Mouse (Mus musculus) neural tube, embryonic 10.5 days (tissue): ENCODE data around the gene Arhgap19.
A peak's percentile ranks its signal among the peaks of the same experiment; 100 is the strongest.

Experiments
- DNase-seq: peaks from one replicate; pipeline ENCODE4 v3.0.0-alpha.2; 2017; ENCODE audit warnings: low spot score; ENCODE audit errors: extremely low spot score

Arhgap19 gene

GRCm38 (mm10) chr19:41831718-41832391 lies 30.0 kb upstream of the Arhgap19 start:
- peak; percentile 36 for DNase-seq

DNA sequence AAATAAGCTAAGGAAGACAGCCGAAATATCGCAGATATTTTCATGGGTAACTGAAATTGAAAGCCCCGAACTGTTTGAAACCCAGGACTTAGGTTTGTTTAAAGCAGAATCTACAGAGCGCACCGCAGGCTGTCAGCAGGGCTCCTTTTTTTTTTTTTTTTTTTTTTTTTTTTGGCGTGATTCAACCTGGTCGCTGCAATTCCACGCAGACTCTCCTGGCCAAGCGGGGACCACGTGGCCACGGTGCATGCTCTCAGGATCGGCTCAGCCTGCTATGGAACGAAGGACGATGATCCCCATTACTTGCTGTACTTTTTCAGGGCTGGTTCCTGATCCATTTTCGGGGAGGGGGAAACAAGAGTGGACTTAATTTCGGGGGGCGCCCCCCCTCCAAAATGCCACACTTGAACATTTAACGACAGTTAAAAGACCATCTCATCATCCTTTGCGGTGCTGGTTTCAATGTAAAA lies 29.3 kb upstream of the Arhgap19 start:
- peak; percentile 46 for DNase-seq

DNA sequence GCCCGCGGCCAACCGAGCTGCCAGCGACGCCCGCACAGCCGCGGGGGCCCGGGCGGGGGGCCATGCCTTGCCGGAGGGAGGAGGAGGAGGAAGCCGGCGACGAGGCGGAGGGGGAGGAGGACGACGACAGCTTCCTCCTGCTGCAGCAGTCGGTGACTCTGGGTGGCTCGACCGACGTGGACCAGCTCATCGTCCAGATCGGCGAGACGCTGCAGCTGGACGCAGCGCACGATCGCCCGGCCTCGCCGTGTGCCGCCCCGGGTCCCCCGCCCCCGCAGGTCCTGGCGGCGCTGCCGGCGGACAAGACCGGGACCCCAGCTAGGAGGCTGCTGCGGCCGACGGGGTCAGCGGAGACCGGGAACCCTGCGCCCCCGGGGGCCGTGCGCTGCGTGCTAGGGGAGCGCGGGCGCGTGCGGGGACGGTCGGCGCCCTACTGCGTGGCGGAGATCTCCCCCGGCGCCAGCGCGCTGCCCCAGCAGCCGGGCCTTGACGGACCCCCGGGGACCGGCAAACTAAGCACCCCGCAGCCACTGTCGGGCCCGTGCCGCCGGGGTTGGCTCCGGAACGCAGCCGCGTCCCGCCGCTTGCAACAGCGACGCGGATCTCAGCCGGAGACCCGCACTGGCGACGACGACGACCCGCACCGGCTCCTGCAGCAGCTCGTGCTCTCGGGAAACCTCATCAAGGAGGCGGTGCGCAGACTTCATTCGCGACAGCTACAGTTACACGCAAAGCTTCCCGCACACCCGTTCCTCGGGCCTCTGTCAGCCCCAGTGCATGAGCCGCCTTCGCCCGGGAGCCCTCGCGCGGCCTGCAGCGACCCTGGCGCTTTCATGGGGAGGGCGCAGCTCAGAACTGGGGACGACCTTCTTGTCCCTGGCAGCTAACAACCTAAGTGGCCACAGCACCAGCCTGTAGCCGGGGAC lies 28.5 kb upstream of the Arhgap19 start:
- DNase-seq, result peak; percentile 85

DNA sequence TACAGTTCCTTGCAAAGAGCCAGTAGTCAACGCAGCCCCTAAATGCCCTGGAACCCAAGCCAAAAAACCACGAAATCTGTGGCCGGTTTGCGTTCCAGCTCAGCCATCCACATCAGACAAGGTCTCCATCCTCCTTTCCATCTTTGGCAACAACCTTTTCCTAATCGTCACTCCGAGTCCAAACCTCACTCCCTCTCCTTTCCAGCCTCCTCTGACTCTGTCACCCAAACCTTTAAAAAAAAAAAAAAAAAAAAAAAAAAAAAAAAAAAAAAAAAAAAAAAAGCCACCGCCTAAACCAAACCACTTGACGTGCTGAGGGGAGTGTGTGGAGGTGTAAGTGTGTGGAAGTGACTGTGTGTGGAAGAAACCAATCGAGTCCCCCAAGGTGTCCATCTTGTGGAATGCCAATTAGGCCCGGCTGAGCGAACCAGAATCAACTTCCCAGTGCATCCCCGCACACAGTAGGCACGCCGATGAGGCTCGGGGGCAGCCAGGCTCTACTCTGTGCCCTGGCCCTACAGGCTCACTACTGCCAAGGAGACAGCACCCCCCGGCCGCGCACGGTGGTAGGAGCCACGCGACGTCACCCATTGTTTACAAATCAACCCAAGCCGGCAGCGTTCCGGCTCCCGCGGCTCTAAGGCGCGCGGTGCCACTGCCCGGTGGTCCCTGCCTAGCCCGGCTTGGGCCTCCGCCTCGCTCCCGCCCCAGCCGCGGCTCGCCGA lies 27.7 kb upstream of the Arhgap19 start, which contains the start of gene Frat1:
Gene Frat1, plus strand, starts transcription at position 590 of the 725 bp plus-strand sequence.
- peak; percentile 96 for DNase-seq

DNA sequence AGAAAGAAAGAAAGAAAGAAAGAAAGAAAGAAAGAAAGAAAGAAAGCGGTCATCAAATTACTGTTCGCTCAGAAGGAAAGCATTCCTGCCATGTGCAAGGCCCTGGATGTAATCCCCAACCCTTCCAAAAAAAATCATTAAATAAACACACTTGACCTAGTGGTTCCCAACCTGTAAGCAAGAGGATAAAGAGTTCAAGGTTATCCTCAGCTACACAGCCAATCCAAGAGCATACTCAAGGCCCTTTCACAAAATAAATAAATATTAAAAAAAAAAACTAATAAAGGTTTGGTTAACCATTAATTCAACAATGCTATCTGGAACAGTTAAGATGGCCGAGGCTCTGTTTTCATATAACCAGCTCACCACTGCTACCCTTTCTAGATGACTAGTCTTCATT lies 27.1 kb upstream of the Arhgap19 start:
- no peak for DNase-seq

- DNase-seq, result no peak
Measured at GRCm38 (mm10) chr19:41826529-41826928, 24.7 kb upstream of the Arhgap19 start.

DNA sequence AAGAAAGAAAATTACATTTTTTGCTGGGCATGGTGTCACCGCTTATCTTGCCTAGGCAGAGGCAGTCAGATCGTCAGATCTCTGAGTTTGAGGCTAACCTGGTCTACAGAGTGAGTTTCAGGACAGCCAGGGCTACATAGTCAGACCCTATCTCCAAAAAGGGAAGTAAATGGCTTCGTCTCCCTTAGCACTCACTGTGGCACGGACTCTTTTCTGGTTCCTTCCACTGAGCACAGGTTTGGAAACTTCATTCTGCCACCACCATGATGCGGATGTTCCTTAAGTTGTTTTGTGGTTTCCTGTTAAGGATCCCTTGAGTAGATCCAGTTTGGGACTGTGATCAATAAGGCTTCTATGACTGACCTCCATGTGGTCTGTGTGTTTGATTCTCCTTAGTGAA lies 23.1 kb upstream of the Arhgap19 start:
- no peak for DNase-seq

DNA sequence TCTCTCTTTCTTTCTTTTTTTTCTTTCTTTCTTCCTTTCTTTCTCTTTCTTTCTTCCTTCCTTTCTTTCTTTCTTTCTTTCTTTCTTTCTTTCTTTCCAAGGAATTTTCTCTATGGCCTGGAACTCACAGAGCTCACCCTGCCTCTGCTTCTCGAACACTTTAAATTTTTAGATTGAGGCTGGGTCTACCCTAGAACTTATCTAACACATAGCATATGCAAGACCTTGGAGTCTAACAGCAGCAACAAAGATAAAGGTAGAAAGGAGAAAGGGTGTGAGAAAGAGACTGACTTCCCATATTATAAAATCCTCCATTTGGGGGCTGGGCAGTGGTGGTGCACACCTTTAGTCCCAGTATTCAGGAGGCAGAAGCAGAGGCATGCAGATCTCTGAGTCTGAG lies 20.7 kb upstream of the Arhgap19 start:
- no peak for DNase-seq

- DNase-seq, result no peak
Measured at GRCm38 (mm10) chr19:41821436-41821835, 19.6 kb upstream of the Arhgap19 start.

DNA sequence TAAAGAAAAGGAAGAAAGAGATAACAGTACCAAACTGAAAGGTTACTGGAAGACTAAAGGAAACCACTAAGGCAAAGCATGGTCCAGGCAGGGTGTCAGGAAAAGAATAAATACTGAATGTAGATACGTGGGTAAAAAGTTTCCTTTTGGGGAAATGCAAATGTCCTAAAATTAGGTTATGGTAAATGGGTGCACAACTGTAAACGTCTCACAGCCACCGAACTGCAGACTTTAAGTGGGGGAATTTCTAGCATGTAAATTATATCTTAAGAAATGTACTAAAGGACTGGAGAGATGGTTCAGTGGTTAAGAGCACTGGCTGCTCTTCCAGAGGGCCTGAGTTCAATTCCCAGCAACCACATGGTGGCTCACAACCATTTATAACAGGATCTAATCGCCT lies 16.9 kb upstream of the Arhgap19 start:
- no peak for DNase-seq

DNA sequence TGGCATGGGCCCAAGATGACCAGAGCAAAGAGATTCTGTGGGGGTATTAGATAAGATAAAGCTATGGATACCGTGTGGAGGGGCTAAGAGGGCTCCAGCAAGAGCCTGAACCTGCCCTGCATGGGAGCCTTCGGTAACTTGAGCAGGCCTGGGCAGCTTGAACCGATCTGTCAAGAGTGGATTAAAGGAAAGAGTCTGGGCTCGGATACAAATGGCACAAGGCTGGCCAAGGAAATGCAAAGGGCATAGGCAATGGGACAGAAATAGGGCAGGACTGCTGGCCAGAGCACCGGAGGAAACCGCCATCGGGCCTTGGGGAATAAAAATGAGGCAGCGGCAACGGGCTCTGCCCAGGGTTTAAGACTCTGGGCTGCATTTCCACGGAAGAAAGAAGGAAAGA lies 15.5 kb upstream of the Arhgap19 start:
- no peak for DNase-seq

- DNase-seq, result no peak
Measured at GRCm38 (mm10) chr19:41816915-41817314, 15.1 kb upstream of the Arhgap19 start.

DNA sequence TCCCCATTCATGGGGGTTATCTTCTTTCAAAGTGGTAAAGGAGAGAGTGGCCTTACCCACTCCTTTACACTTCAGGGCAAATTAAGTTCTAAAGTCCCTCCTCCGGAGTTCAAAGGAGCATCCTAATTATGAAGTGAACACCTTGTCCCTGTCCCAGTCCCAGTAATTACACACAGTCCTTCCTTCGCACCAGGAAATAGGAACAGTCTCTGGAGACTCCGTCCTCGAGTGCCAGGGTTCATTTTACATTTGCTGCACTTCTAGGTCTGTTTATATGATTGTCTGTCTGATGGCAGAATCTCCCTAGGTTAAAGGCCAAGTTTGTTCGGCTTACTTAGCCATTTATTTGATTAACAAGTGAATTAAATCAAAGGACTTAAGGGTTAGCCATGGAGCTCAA lies 14.6 kb upstream of the Arhgap19 start:
- DNase-seq, result no peak

DNA sequence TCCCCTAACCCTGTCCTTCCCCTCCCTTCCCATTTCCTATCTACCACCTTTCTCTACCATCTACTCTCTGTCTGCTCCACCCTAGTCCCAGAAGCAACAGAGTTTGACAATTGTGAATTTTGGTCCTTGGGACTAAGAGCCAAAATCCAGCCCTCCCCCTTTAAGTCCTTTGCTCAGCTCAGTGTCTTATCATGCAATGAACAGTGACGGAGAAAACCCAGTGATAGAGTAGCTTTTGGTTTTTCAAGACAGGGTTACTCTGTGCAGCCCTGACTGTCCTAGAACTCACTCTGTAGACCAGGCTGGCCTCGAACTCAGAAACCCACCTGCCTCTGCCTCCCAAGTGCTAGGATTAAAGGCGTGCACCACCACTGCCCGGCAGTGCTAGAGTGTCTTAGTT lies 11.5 kb upstream of the Arhgap19 start:
- DNase-seq, result no peak

DNA sequence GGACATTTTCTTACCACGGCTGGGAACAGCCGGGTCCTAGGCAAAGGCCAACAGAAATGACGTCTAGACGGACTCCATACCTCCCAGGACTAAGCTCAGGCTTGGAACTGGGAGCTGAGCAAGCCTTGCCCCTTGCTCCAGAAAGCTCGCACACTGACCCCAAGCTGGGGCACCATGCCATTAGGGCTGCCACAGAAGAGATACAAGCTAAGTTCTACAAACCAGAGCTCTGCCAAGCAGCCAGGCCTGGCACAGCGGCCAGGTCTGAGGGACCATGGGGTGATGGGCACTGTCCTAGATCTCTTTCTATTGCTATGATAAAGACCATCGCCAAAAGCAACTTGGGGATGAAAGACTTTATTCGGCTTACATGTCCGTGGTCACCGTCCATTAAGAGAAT lies 10.7 kb upstream of the Arhgap19 start:
- no peak for DNase-seq

- no peak for DNase-seq
Measured at GRCm38 (mm10) chr19:41810074-41810473, 8.2 kb upstream of the Arhgap19 start.

GRCm38 (mm10) chr19:41808104-41808634 lies 6.3 kb upstream of the Arhgap19 start:
- DNase-seq, result no peak

DNA sequence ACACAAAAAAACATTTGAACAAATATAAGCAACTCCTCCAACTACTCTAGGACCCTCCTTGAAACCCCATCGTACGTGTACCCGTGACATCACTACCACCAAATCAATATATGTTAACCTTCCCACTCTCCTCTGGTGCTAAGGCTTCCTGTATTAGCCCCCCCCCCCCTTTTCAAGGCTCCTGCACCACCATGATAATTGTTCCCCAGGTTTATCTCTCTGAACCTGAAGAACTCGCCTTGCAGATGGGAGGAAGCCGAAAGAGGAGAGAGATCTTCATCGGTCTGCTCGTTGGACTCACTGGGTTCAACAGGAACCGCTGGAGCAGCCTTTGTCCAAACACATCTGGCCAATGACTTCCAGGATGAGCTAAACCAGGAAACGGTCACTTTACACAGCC lies 5.7 kb upstream of the Arhgap19 start:
- DNase-seq, result no peak

- no peak for DNase-seq
Measured at GRCm38 (mm10) chr19:41805831-41806230, 4.0 kb upstream of the Arhgap19 start.

DNA sequence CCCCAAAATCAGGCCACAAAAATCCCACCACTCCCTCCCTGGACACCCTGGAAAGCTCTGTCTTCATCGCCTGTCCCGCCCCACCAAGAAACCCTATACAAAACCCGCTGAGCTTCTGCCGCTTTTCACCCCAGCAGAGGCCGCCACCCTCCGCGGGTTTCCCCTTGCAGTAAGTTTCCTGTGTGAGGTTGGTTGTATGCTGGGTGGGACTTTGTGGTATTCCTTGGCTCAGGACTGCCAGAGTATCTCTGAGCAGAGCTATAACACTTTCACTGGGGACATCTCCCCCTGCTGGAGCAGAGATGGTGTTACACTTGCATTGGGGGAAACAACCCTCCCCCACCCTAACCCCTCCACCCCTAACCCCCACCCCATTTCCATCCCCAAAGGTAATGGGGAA lies 1.5 kb upstream of the Arhgap19 start:
- DNase-seq, result no peak

DNA sequence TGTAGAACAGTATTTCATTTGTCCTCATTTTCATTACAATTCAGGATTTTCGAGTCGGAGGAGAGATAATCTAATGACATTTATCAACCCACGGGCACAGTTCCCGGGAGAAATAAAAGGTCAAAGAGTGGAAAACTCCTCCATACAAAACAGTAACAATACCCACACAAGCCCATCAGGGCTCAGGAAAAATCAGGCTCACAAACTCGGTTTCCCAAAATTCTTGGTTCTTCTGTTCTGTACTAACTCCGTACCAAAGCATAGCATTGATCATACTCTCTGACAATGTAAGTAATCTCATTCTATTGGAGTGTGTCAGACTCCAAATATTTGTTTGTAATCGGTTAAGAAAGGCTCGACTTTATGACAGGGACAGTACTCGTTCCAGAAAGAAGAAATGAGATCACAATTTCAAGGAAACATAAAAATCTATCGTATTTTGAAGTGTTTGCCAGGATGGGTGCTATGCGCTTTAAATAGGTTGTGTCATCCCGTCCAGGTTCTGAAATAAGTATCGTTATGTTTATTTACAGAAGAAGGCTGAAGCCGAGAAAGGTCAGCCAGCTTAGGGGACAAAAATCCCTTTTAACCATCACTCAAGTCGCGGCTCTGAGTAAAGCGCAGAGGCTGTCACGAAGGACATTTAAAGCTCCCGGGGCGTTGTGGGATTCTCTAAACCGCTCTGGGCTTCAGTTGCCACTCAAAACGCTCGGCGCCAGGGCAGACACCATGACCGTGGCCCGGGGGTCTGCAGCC lies 683 bp downstream of the Arhgap19 start:
- DNase-seq, result no peak
